Mouse (Mus musculus) heart, embryonic 11.5 days (tissue): ENCODE results near the gene Ttc23. TPM values are rescaled to one million over a fixed set of nuclear protein-coding genes. Genes with fewer than 3 reads are reported as not detected.
A peak's percentile ranks its signal among the peaks of the same experiment; 100 is the strongest.

Experiments used
- ATAC-seq: fragments of 200-750 bp; cut with Nextera tagmentation; replicated peaks from 2 replicates; pipeline ENCODE4 v1.8.0; 2017; ENCODE audit warnings: moderate library complexity; ENCODE audit not compliant: insufficient number of reproducible peaks, low FRiP score, low TSS enrichment
- H3K27ac ChIP-seq: fragments of 300-500 bp; sonication (generic); 2 replicates; pipeline ENCODE4 v1.5.1; 2014; ENCODE audit warnings: mild to moderate bottlenecking, low read depth, low read length
- H3K27me3 ChIP-seq: fragments of 300-500 bp; sonication (generic); 2 replicates; pipeline ENCODE4 v1.6.1; 2014; ENCODE audit warnings: mild to moderate bottlenecking, low read length, mixed read lengths; ENCODE audit not compliant: control insufficient read depth, insufficient read depth
- H3K36me3 ChIP-seq: fragments of 300-500 bp; sonication (generic); 2 replicates; pipeline ENCODE4 v1.6.1; 2014; ENCODE audit warnings: mild to moderate bottlenecking, low read length, moderate library complexity, mixed read lengths; ENCODE audit not compliant: control insufficient read depth, insufficient read depth
- H3K4me1 ChIP-seq: fragments of 300-500 bp; sonication (generic); 2 replicates; pipeline ENCODE4 v1.6.1; 2014; ENCODE audit warnings: low read length; ENCODE audit not compliant: control insufficient read depth, insufficient read depth
- H3K4me2 ChIP-seq: fragments of 300-500 bp; sonication (generic); 2 replicates; pipeline ENCODE4 v1.6.1; 2014; ENCODE audit warnings: mild to moderate bottlenecking, moderate library complexity
- H3K4me3 ChIP-seq: fragments of 300-500 bp; sonication (generic); 2 replicates; pipeline ENCODE4 v1.5.1; 2014; ENCODE audit warnings: low read depth, low read length
- H3K9ac ChIP-seq: fragments of 300-500 bp; sonication (generic); 2 replicates; pipeline ENCODE4 v1.6.1; 2014; ENCODE audit warnings: mild to moderate bottlenecking, low read depth, low read length, moderate library complexity
- H3K9me3 ChIP-seq: fragments of 300-500 bp; sonication (generic); replicated peaks from 2 replicates; pipeline ENCODE4 v1.6.1; 2016; ENCODE audit warnings: low read length; ENCODE audit not compliant: control insufficient read depth
- WGBS: fragments of 180-500 bp; shearing (Covaris S2); extraction: QIAGEN DNeasy Blood & Tissue Kit; methylation state at CpG from one replicate; pipeline ENCODE4 v1.1.7; 2014; ENCODE audit not compliant: insufficient replicate concordance; 5-methylcytosine and 5-hydroxymethylcytosine counted together
- polyA plus RNA-seq: library from polyadenylated mRNA; unstranded; fragments of >200 nt; fragmentation: Nextera tagmentation; extraction: Ambion mirVana; gene quantifications from 2 replicates; pipeline ENCODE4 v1.2.1, GENCODE M21; 2014

Ttc23 gene
- polyA plus RNA-seq, 1 experiment from 2014 or later = 24.6 TPM

- 84% methylated on average over 5 of the region's 5 CpGs for WGBS
These were observed 26.4 kb downstream of the Ttc23 start for GRCm38 (mm10) chr7:67673656-67674055.

GRCm38 (mm10) chr7:67678878-67679499, 31.8 kb downstream of the Ttc23 start:
- Histone ChIP-seq H3K36me3 (peaks cover 5% of the 10 kb centered on the region; the same call in 1 of the 2 replicates), H3K4me2 (no peak overlapping the region), H3K4me1 (peaks cover 10% of the 10 kb centered on the region), H3K4me3 (no peak overlapping the region), H3K27me3 (no peaks in the 10 kb centered on the region), H3K27ac (no peak overlapping the region), H3K9me3 (no peaks in the 10 kb centered on the region), H3K9ac (no peak overlapping the region)
- 88% methylated on average over 16 of the region's 16 CpGs for WGBS
- no peak for ATAC-seq

More at GRCm38 (mm10) chr7:67673656-67674055, 26.4 kb downstream of the Ttc23 start:
- Histone ChIP-seq H3K9me3 (peaks cover 2% of the 10 kb centered on the region), H3K36me3 (peaks cover 14% of the 10 kb centered on the region), H3K27ac (no peak overlapping the region), H3K4me3 (no peak overlapping the region), H3K4me1 (peaks cover 11% of the 10 kb centered on the region), H3K4me2 (no peak overlapping the region), H3K9ac (no peak overlapping the region), H3K27me3 (no peaks in the 10 kb centered on the region)
- no peak for ATAC-seq

GRCm38 (mm10) chr7:67681078-67681477, 33.9 kb downstream of the Ttc23 start:
- H3K4me2 ChIP-seq = no peak overlapping the region
- no peak for ATAC-seq
- 68% methylated on average over 9 of the region's 9 CpGs for WGBS
- H3K4me1 ChIP-seq = peaks cover 2% of the 10 kb centered on the region; the same call in 1 of the 2 replicates
- H3K4me3 ChIP-seq = no peak overlapping the region
- H3K27me3 ChIP-seq = no peaks in the 10 kb centered on the region
- no peak overlapping the region for H3K27ac ChIP-seq
- H3K9me3 ChIP-seq = no peaks in the 10 kb centered on the region
- H3K36me3 ChIP-seq = peaks cover 14% of the 10 kb centered on the region
- no peak overlapping the region for H3K9ac ChIP-seq

- no peaks in the 10 kb centered on the region for H3K27me3 ChIP-seq
- H3K9ac ChIP-seq = no peak overlapping the region
- no peak overlapping the region for H3K4me3 ChIP-seq
- 77% methylated on average over 16 of the region's 16 CpGs for WGBS
- H3K27ac ChIP-seq = no peak overlapping the region
- H3K9me3 ChIP-seq = no peaks in the 10 kb centered on the region
- ATAC-seq = no peak
- H3K4me2 ChIP-seq = no peak overlapping the region
- peaks cover 2% of the 10 kb centered on the region; the same call in 1 of the 2 replicates for H3K4me1 ChIP-seq
- peaks cover 14% of the 10 kb centered on the region for H3K36me3 ChIP-seq
These were observed 35.8 kb downstream of the Ttc23 start for GRCm38 (mm10) chr7:67683006-67683405.

GRCm38 (mm10) chr7:67686545-67686944, 39.3 kb downstream of the Ttc23 start:
- Histone ChIP-seq H3K4me2 (no peak overlapping the region), H3K27ac (no peak overlapping the region), H3K9ac (no peak overlapping the region), H3K27me3 (no peaks in the 10 kb centered on the region), H3K9me3 (no peaks in the 10 kb centered on the region), H3K4me3 (no peak overlapping the region), H3K36me3 (peaks cover 9% of the 10 kb centered on the region; the same call in 1 of the 2 replicates), H3K4me1 (peaks cover 16% of the 10 kb centered on the region)
- WGBS = 91% methylated on average over 3 of the region's 3 CpGs
- ATAC-seq = no peak

GRCm38 (mm10) chr7:67688281-67688680, 41.1 kb downstream of the Ttc23 start:
- WGBS = 26% methylated on average over 3 of the region's 3 CpGs
- peaks cover 9% of the 10 kb centered on the region; the same call in 1 of the 2 replicates for H3K36me3 ChIP-seq
- no peaks in the 10 kb centered on the region for H3K9me3 ChIP-seq
- H3K4me1 ChIP-seq = peaks cover 29% of the 10 kb centered on the region
- H3K4me2 ChIP-seq = no peak overlapping the region
- H3K27me3 ChIP-seq = no peaks in the 10 kb centered on the region
- H3K27ac ChIP-seq = no peak overlapping the region
- H3K4me3 ChIP-seq = no peak overlapping the region
- H3K9ac ChIP-seq = no peak overlapping the region
- no peak for ATAC-seq

GRCm38 (mm10) chr7:67689793-67690192, 42.6 kb downstream of the Ttc23 start:
- Histone ChIP-seq H3K27ac (no peak overlapping the region), H3K36me3 (peaks cover 6% of the 10 kb centered on the region; the same call in 1 of the 2 replicates), H3K9me3 (no peaks in the 10 kb centered on the region), H3K27me3 (no peaks in the 10 kb centered on the region), H3K4me3 (no peak overlapping the region), H3K4me1 (peaks cover 29% of the 10 kb centered on the region), H3K4me2 (no peak overlapping the region), H3K9ac (no peak overlapping the region)
- no peak for ATAC-seq
- WGBS = 76% methylated on average over 7 of the region's 7 CpGs

GRCm38 (mm10) chr7:67691036-67691435, 43.8 kb downstream of the Ttc23 start:
- no peaks in the 10 kb centered on the region for H3K9me3 ChIP-seq
- no peak overlapping the region for H3K4me3 ChIP-seq
- 0 out of 2 replicates have a peak, but pooled peaks have one; percentile 18 for ATAC-seq
- no peak overlapping the region for H3K9ac ChIP-seq
- H3K27ac ChIP-seq = peak overlapping the region; percentile 47
- no peak overlapping the region for H3K4me2 ChIP-seq
- H3K4me1 ChIP-seq = peaks cover 29% of the 10 kb centered on the region
- WGBS = 39% methylated on average over 6 of the region's 6 CpGs
- no peaks in the 10 kb centered on the region for H3K36me3 ChIP-seq
- no peaks in the 10 kb centered on the region for H3K27me3 ChIP-seq

GRCm38 (mm10) chr7:67692141-67692540, 44.9 kb downstream of the Ttc23 start:
- H3K27me3 ChIP-seq = no peaks in the 10 kb centered on the region
- H3K9me3 ChIP-seq = no peaks in the 10 kb centered on the region
- H3K27ac ChIP-seq = no peak overlapping the region
- no peak overlapping the region for H3K4me2 ChIP-seq
- WGBS = 39% methylated on average over 3 of the region's 3 CpGs
- peaks cover 29% of the 10 kb centered on the region for H3K4me1 ChIP-seq
- ATAC-seq = no peak
- H3K36me3 ChIP-seq = no peaks in the 10 kb centered on the region
- H3K9ac ChIP-seq = no peak overlapping the region
- no peak overlapping the region for H3K4me3 ChIP-seq
